Mouse (Mus musculus): ENCODE results near the gene Aamp. TPM values are rescaled to one million over a fixed set of nuclear protein-coding genes. Genes with fewer than 3 reads are reported as not detected.

The Aamp gene
- polyA plus RNA-seq, 1 experiment from 2014 or later: 261 TPM

GRCm38 (mm10) chr1:74309767-74310166 is 25.2 kb upstream of the Aamp start:
- H3K27me3 ChIP-seq: no peaks in the 10 kb centered on the region
- no peak overlapping the region for H3K9ac ChIP-seq
- no peaks in the 10 kb centered on the region for H3K36me3 ChIP-seq
- ATAC-seq (ENCODE audit: borderline replicate concordance, extremely low read depth, low FRiP score, low TSS enrichment): no peak
- WGBS: 24% methylated on average over 3 of the region's 3 CpGs
- H3K4me1 ChIP-seq: peaks cover 6% of the 10 kb centered on the region; the same call in 1 of the 2 replicates
- no peak overlapping the region for H3K27ac ChIP-seq
- H3K4me2 ChIP-seq: no peak overlapping the region
- no peaks in the 10 kb centered on the region for H3K9me3 ChIP-seq
- H3K4me3 ChIP-seq: no peak overlapping the region

DNA sequence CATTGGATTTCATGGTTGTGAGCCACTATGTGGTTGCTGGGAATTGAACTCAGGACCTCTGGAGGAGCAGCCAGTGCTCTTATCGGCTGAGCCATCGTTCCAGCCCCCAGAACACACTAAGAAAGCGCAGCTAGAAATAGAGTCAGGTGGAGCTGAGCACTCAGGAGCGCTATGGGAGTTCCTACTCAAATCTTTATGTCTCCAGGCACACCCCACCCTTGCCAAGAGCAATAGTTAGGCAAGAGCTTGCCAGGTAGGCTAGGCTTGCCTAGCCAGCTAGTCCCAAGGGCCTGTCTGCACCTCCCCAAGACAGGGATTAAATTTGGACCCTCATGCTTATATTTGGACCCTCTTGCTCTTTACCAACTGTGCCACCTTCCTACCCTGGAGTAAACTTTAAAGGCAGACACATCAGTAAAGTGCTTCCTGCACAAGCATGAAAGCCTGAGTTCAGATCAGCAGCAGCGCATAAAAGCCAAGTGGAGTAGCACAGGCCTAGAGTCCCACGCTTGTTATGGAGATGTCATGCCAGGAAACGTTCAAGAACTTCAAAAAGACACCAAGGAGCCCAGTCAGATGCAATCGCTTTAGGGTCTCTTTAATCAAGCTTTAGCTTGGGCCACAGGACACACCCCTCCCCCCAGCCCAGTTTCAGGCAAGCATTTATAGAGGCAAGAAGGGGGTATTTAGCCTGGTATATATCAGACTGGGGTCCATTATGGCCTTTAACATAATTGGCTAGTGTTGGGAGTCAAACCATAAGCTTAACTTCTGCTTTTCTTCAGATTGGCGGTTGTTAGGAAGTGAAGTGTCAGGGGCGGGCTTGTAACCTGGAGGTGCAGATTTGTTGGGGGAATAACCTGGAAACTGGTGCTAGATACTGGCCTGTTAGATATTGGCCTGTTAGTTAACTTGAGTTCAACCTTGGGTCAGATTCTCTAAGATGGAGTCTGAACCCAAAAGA is 23.7 kb upstream of the Aamp start:
- Histone ChIP-seq H3K4me1 (peaks cover 9% of the 10 kb centered on the region; the same call in 1 of the 2 replicates), H3K27me3 (no peaks in the 10 kb centered on the region), H3K36me3 (no peaks in the 10 kb centered on the region), H3K9me3 (no peaks in the 10 kb centered on the region), H3K4me2 (no peak overlapping the region), H3K27ac (no peak overlapping the region), H3K9ac (no peak overlapping the region), H3K4me3 (no peak overlapping the region)
- 74% methylated on average over 10 of the region's 10 CpGs for WGBS
- no peak for ATAC-seq (ENCODE audit: borderline replicate concordance, extremely low read depth, low FRiP score, low TSS enrichment)

GRCm38 (mm10) chr1:74307146-74307545 is 22.6 kb upstream of the Aamp start:
- WGBS: 92% methylated on average over 1 of the region's 1 CpGs
- H3K27ac ChIP-seq: no peak overlapping the region
- H3K9me3 ChIP-seq: no peaks in the 10 kb centered on the region
- no peaks in the 10 kb centered on the region for H3K27me3 ChIP-seq
- H3K4me3 ChIP-seq: no peak overlapping the region
- ATAC-seq (ENCODE audit: borderline replicate concordance, extremely low read depth, low FRiP score, low TSS enrichment): no peak
- H3K4me2 ChIP-seq: no peak overlapping the region
- H3K36me3 ChIP-seq: no peaks in the 10 kb centered on the region
- H3K9ac ChIP-seq: no peak overlapping the region
- H3K4me1 ChIP-seq: peaks cover 17% of the 10 kb centered on the region

DNA sequence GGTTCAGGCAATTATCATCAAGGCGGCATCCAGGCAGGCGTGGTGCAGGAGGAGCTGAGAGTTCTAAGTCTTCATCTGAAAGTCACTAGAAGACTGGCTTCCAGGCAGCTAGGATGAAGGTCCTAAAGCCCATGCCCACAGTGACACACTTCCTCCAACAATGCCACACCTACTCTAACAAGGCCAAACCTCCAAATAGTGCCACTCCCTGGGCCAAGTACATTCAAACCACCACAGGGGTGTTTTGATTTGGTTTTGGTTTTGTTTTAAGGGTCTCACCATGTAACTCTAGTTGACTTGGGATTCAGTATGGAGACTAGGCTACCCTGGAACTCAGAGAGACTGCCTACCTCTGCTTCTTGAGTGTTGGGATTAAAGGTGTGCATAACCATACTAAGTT is 21.0 kb upstream of the Aamp start, which contains the start of gene Tmbim1:
TSS of gene Tmbim1 (minus strand) at position 101 of the 400 bp plus-strand sequence.
- Histone ChIP-seq H3K27me3 (no peaks in the 10 kb centered on the region), H3K4me3 (peak within 1 kb of the TSS; percentile 75), H3K36me3 (no peaks in the 10 kb centered on the region), H3K9me3 (no peaks in the 10 kb centered on the region), H3K27ac (peak within 1 kb of the TSS; percentile 97), H3K4me2 (peak within 1 kb of the TSS; percentile 80), H3K4me1 (peaks cover 23% of the 10 kb centered on the region), H3K9ac (peak within 1 kb of the TSS; percentile 78; the same call in 1 of the 2 replicates)
- ATAC-seq (ENCODE audit: borderline replicate concordance, extremely low read depth, low FRiP score, low TSS enrichment): no peak
- WGBS: 89% methylated on average over 2 of the region's 2 CpGs

- H3K9me3 ChIP-seq: no peaks in the 10 kb centered on the region
- peak; percentile 48; the same call in 1 of the 2 replicates for ATAC-seq (ENCODE audit: borderline replicate concordance, extremely low read depth, low FRiP score, low TSS enrichment)
- H3K27me3 ChIP-seq: no peaks in the 10 kb centered on the region
- H3K36me3 ChIP-seq: no peaks in the 10 kb centered on the region
- H3K9ac ChIP-seq: no peak overlapping the region
- H3K27ac ChIP-seq: no peak overlapping the region
- peaks cover 28% of the 10 kb centered on the region for H3K4me1 ChIP-seq
- WGBS: 41% methylated on average over 4 of the region's 4 CpGs
- H3K4me2 ChIP-seq: no peak overlapping the region
- no peak overlapping the region for H3K4me3 ChIP-seq
Observed at GRCm38 (mm10) chr1:74304946-74305345, 20.4 kb upstream of the Aamp start.

- ATAC-seq (ENCODE audit: borderline replicate concordance, extremely low read depth, low FRiP score, low TSS enrichment): 0 out of 2 replicates have a peak, but pooled peaks have one; percentile 11
- peak overlapping the region; percentile 78 for H3K9ac ChIP-seq
- H3K4me3 ChIP-seq: peak overlapping the region; percentile 75
- H3K27ac ChIP-seq: peak overlapping the region; percentile 97
- no peaks in the 10 kb centered on the region for H3K36me3 ChIP-seq
- no peaks in the 10 kb centered on the region for H3K27me3 ChIP-seq
- 4% methylated on average over 12 of the region's 12 CpGs for WGBS
- H3K9me3 ChIP-seq: no peaks in the 10 kb centered on the region
- peak overlapping the region; percentile 80 for H3K4me2 ChIP-seq
- H3K4me1 ChIP-seq: peaks cover 33% of the 10 kb centered on the region
Observed at GRCm38 (mm10) chr1:74304339-74304790, 19.8 kb upstream of the Aamp start.

DNA sequence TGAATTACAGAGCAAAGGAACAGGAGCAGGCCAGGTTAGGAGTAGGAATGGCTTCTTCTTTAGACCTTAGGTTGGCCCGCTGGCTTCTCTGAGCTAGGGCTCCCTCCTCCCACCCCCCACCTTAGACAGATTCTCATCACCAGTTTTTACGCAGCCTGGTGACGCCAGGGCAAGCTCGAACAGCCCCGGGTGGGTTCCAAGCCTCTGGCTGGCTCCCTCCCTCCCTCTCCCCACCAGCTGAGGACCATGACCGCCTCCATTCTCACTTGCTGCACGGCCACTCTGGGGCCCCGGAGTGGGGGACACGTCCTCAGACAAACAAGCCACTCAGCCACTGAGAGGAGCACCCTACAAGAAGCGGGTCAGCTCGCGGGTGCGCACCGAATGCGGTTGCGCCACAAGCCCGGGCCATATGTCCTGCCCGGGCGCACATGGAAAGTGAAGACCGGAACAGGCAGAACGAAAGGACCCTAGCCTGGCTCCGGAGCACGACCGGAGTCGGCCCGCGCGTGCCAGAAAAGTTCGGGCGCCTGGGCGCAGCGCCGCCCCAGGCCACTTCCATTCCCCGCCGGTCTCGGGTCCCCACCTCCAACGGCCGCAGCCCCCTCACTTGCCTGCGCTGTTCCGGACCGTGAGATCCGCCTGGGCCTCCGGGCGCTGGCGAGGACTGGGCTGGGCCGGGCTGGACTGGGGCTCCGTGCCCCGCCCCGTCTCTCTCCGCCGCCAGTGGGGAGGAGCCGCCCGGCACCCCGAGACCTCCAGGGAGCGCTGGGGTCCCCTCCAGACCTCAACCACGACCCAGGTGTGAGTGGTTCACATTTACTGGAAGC is 19.2 kb upstream of the Aamp start:
- Histone ChIP-seq H3K4me3 (peak overlapping the region; percentile 75), H3K9ac (peak overlapping the region; percentile 78), H3K4me1 (peaks cover 39% of the 10 kb centered on the region), H3K36me3 (no peaks in the 10 kb centered on the region), H3K9me3 (no peaks in the 10 kb centered on the region), H3K27me3 (no peaks in the 10 kb centered on the region), H3K4me2 (peak overlapping the region; percentile 80), H3K27ac (peak overlapping the region; percentile 97)
- ATAC-seq (ENCODE audit: borderline replicate concordance, extremely low read depth, low FRiP score, low TSS enrichment): peak; percentile 88
- WGBS: under 1% methylated on average over 56 of the region's 56 CpGs

- WGBS: 74% methylated on average over 2 of the region's 2 CpGs
- H3K4me1 ChIP-seq: peaks cover 48% of the 10 kb centered on the region
- H3K9ac ChIP-seq: no peak overlapping the region
Observed at GRCm38 (mm10) chr1:74302835-74303234, 18.3 kb upstream of the Aamp start.

DNA sequence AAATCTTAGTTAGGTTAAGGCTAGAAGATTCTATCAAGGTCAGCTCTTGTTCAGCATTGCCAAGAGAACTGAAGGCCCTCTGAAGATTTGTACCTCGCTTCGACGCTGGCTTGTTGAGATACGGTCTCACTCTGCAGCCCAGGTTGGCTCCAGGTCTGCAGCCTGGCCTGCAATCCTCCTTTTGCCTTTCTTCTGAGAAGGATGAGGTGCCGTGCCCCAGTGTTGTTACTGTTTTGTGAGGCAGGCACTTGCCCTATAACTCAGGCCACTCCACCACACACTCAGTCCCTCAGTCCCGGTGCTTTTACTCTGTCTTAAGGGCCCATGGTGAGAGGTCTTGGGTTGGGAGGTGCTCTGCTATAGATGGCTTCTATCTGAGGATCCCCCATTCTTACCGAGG is 17.7 kb upstream of the Aamp start:
- Histone ChIP-seq H3K27me3 (no peaks in the 10 kb centered on the region), H3K4me3 (no peak overlapping the region), H3K4me2 (peak overlapping the region; percentile 80), H3K9me3 (no peaks in the 10 kb centered on the region), H3K27ac (no peak overlapping the region), H3K9ac (no peak overlapping the region), H3K4me1 (peaks cover 54% of the 10 kb centered on the region), H3K36me3 (no peaks in the 10 kb centered on the region)
- ATAC-seq (ENCODE audit: borderline replicate concordance, extremely low read depth, low FRiP score, low TSS enrichment): no peak
- WGBS: 85% methylated on average over 7 of the region's 7 CpGs

More at GRCm38 (mm10) chr1:74302835-74303234, 18.3 kb upstream of the Aamp start:
- H3K9me3 ChIP-seq: no peaks in the 10 kb centered on the region
- H3K4me2 ChIP-seq: peak overlapping the region; percentile 80
- H3K27ac ChIP-seq: no peak overlapping the region
- H3K4me3 ChIP-seq: peak overlapping the region; percentile 75
- no peaks in the 10 kb centered on the region for H3K27me3 ChIP-seq
- H3K36me3 ChIP-seq: no peaks in the 10 kb centered on the region
- ATAC-seq (ENCODE audit: borderline replicate concordance, extremely low read depth, low FRiP score, low TSS enrichment): no peak

DNA sequence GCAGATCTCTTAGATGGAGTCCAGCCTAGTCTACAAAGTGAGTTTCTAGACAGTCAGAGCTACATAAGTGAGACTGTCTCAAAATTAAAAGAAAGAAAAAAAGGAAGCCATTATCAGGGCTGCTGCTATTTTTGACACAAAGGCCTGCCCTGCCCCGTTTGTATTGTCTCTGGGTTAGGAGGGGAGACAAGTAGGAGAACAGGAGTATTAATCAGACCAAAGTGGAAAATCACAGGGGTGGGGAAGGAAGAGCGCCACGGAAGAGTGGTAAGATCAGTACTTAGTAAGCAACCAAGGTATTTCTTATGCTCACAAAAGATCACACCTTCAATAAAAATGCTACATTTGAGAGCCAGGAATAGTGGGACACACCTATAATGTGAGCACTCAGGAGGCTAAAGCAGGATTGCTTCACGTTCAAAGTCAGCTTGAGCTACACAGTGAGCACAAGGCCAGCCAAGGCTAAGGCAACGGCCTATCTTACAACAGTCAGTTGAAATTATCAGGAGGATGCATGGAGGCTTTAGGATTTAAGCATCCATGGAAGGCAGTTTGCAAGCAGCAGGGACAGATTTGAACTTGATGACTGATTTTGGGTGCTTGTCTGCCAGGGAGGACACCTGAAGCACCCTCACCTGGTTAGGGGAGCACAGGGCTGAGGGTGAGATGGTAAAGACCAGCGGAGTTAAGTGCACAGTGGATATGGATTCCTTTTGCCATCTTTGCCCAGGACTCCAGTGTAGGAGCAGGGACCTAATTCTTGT is 16.0 kb upstream of the Aamp start:
- no peak overlapping the region for H3K4me3 ChIP-seq
- peak overlapping the region; percentile 31; the same call in 1 of the 2 replicates for H3K27ac ChIP-seq
- no peak overlapping the region for H3K9ac ChIP-seq
- no peak for ATAC-seq (ENCODE audit: borderline replicate concordance, extremely low read depth, low FRiP score, low TSS enrichment)
- no peaks in the 10 kb centered on the region for H3K27me3 ChIP-seq
- H3K4me1 ChIP-seq: peaks cover 71% of the 10 kb centered on the region
- H3K4me2 ChIP-seq: no peak overlapping the region
- WGBS: 74% methylated on average over 6 of the region's 6 CpGs
- H3K9me3 ChIP-seq: no peaks in the 10 kb centered on the region
- H3K36me3 ChIP-seq: no peaks in the 10 kb centered on the region

DNA sequence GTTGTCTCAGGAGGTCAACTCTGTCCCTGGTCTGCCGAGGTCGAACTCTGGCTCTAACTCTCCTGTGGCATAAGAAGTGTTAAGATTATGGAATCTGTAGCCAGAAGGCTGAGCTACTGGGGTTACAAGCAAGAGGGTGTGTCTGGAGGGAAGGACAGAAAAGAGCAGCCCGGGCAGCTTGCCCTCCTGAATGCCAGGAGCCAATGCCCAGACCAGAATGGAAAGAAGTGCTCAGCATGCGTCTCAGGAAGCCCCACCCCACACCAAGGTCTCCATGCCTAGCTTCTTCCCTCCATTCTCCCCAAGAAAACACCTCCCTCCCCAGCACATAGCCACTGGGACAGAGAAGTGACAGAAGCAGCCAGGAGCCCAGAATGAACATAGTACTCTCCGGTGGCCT is 14.5 kb upstream of the Aamp start:
- 56% methylated on average over 5 of the region's 5 CpGs for WGBS
- H3K4me2 ChIP-seq: no peak overlapping the region

More for the DNA sequence above, 14.5 kb upstream of the Aamp start:
- H3K36me3 ChIP-seq: peaks cover 1% of the 10 kb centered on the region; the same call in 1 of the 2 replicates
- H3K27me3 ChIP-seq: no peaks in the 10 kb centered on the region
- H3K4me3 ChIP-seq: no peak overlapping the region
- ATAC-seq (ENCODE audit: borderline replicate concordance, extremely low read depth, low FRiP score, low TSS enrichment): no peak
- H3K27ac ChIP-seq: peak overlapping the region; percentile 35
- H3K9me3 ChIP-seq: no peaks in the 10 kb centered on the region
- H3K9ac ChIP-seq: no peak overlapping the region
- H3K4me1 ChIP-seq: peaks cover 77% of the 10 kb centered on the region
